Mouse (Mus musculus) cortical plate, adult 2 months (tissue): ENCODE results near the gene Mettl7b.

Experiments
- CTCF ChIP-seq: fragments of 200-500 bp; IDR thresholded peaks from 2 replicates; pipeline ENCODE4 v1.5.1; 2011; ENCODE audit warnings: mild to moderate bottlenecking, control low read depth, low read length; ENCODE audit not compliant: insufficient read depth; ENCODE audit errors: extremely low read depth
- POLR2A ChIP-seq: fragments of 200-500 bp; IDR thresholded peaks from 2 replicates; pipeline ENCODE4 v1.6.1; 2011; ENCODE audit warnings: mild to moderate bottlenecking, low read length, control low read depth; ENCODE audit not compliant: insufficient read depth; ENCODE audit errors: extremely low read depth

DNA sequence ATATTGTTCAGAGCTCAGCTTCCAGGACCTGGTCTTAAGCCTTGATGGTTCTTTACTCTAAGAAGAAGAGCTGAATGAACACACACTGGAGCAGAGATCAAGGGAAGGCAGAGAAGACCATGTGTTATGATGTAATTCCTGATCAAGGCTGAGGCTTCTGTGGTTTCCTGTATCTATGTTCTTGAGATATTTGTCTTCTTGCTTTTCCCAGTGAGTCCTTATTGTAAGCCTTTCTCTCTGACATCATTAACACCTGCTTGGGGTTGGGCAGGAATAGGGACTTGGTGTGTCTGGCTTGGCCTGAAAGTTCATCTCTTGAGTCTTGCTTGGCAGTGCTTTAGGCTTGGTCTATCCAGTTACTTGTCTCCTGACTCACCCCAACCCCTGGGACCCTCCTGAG lies 30.2 kb upstream of the Mettl7b start:
- TF ChIP-seq CTCF (no peak), POLR2A (no peak)
